Mouse (Mus musculus) small intestine, adult 2 months (tissue): ENCODE results near the gene Uap1l1.
A peak's percentile ranks its signal among the peaks of the same experiment; 100 is the strongest.

Source experiments
- CTCF ChIP-seq: fragments of 200-500 bp; IDR thresholded peaks from 2 replicates; pipeline ENCODE4 v1.5.1; 2012; ENCODE audit warnings: low read depth, mild to moderate bottlenecking, control low read depth, inconsistent platforms, low read length, moderate library complexity, mixed read lengths; ENCODE audit not compliant: insufficient replicate concordance, insufficient read length; ENCODE audit errors: extremely low read depth
- POLR2A ChIP-seq: fragments of 200-500 bp; IDR thresholded peaks from 2 replicates; pipeline ENCODE4 v1.6.1; 2012; ENCODE audit warnings: low read depth, mild to moderate bottlenecking, control low read depth, inconsistent platforms, low read length, moderate library complexity

- TF ChIP-seq POLR2A (peak; percentile 93), CTCF (no peak)
These were observed at the start of gene Uap1l1 for GRCm38 (mm10) chr2:25365091-25365761.
